Mouse (Mus musculus): Measurements from ENCODE around the gene Fam163a.

- no peak for TF ChIP-seq GATA1 (IDR thresholded peaks at IDR 0.05; ENCODE audit: low read length)
- no peak for TF ChIP-seq TAL1 (IDR thresholded peaks at IDR 0.05; ENCODE audit: low read length)
These were observed 718 bp downstream of the Fam163a start for GRCm38 (mm10) chr1:156203961-156204655.

All from erythroblast, embryonic 14.5 days (primary cell).